8 mouse cellular contexts compared by ENCODE assay signal in genomic region chr2:39004372-39004771, GRCm38 (mm10). TPM values are rescaled to one million over a fixed set of nuclear protein-coding genes. Genes with fewer than 3 reads are reported as not detected.
DNase-seq lines count a peak whose midpoint lies in the region; ATAC-seq and TF ChIP-seq lines count a peak whose summit lies in the region.

No protein-coding gene starts in this region.

- no peak for ATAC-seq in forebrain, embryonic 16.5 days
- ATAC-seq in limb, embryonic 14.5 days (ENCODE audit: low FRiP score, low read depth) = no peak
- ATAC-seq in neural tube, embryonic 12.5 days (ENCODE audit: low FRiP score, low read depth) = peak; percentile 7; the same call in 1 of the 2 replicates

- DNase-seq in liver, adult 2 months (ENCODE audit: extremely low read depth, low read depth, low spot score) = no peak
- DNase-seq in liver = no peak
- peak; percentile 58 for DNase-seq in adipocyte (ENCODE audit: low spot score)
- DNase-seq in limb, embryonic 14.5 days (ENCODE audit: low spot score) = no peak
- DNase-seq in urinary bladder, postnatal 36 days (ENCODE audit: low spot score in 2 of 2) = no peak
- no peak for DNase-seq in gastrocnemius, postnatal 4 days (ENCODE audit: low spot score in 2 of 2)

- under 1% methylated on average over 11 of the region's 11 CpGs for whole genome bisulfite sequencing in liver, adult 2 months
- WGBS in forebrain, embryonic 16.5 days = under 1% methylated on average over 11 of the region's 11 CpGs
- WGBS in limb, embryonic 14.5 days = under 1% methylated on average over 11 of the region's 11 CpGs
- WGBS in neural tube, embryonic 12.5 days = under 1% methylated on average over 11 of the region's 11 CpGs

- 0 out of 2 replicates have a peak, but pooled peaks cover under 1% of the 10 kb centered on the region for H3K79me2 ChIP-seq in liver, adult 2 months (ENCODE audit: control insufficient read depth, insufficient read depth, low read length)

- no peaks in the 10 kb centered on the region for H3K27me3 ChIP-seq in liver, adult 2 months (ENCODE audit: control insufficient read depth, insufficient read depth, low read length)
- no peaks in the 10 kb centered on the region for H3K27me3 ChIP-seq in forebrain, embryonic 16.5 days (replicated peaks; ENCODE audit: control insufficient read depth, insufficient read depth, low read length)
- no peaks in the 10 kb centered on the region for H3K27me3 ChIP-seq in limb, embryonic 14.5 days (ENCODE audit: control insufficient read depth, insufficient read depth, low read length)
- no peaks in the 10 kb centered on the region for H3K27me3 ChIP-seq in neural tube, embryonic 12.5 days (replicated peaks)

- no peak for TF ChIP-seq CTCF in liver, adult 2 months (IDR thresholded peaks at IDR 0.05; ENCODE audit: low read depth, low read length)

- peaks cover 19% of the 10 kb centered on the region for H3K4me1 ChIP-seq in liver, adult 2 months (ENCODE audit: control insufficient read depth, insufficient read depth, low read length)
- peaks cover 41% of the 10 kb centered on the region for H3K4me1 ChIP-seq in forebrain, embryonic 16.5 days (replicated peaks; ENCODE audit: control insufficient read depth, insufficient read depth, low read length)
- H3K4me1 ChIP-seq in limb, embryonic 14.5 days (ENCODE audit: control insufficient read depth, insufficient read depth, low read length) = peaks cover 32% of the 10 kb centered on the region
- peaks cover 37% of the 10 kb centered on the region for H3K4me1 ChIP-seq in neural tube, embryonic 12.5 days

- no peaks in the 10 kb centered on the region for H3K9me3 ChIP-seq in forebrain, embryonic 16.5 days (ENCODE audit: control insufficient read depth, low read length)
- H3K9me3 ChIP-seq in limb, embryonic 14.5 days (ENCODE audit: control insufficient read depth, low read length) = no peaks in the 10 kb centered on the region
- H3K9me3 ChIP-seq in neural tube, embryonic 12.5 days = no peaks in the 10 kb centered on the region

- peak overlapping the region; percentile 77 for H3K4me3 ChIP-seq in liver, adult 2 months (ENCODE audit: insufficient read depth, low read depth, low read length)
- H3K4me3 ChIP-seq in forebrain, embryonic 16.5 days (replicated peaks; ENCODE audit: low read length) = peak overlapping the region; percentile 92
- H3K4me3 ChIP-seq in limb, embryonic 14.5 days (replicated peaks; ENCODE audit: low read length) = peak overlapping the region; percentile 76
- H3K4me3 ChIP-seq in neural tube, embryonic 12.5 days = peak overlapping the region; percentile 60

- no peak for TF ChIP-seq POLR2A in liver, adult 2 months (IDR thresholded peaks at IDR 0.05; ENCODE audit: extremely low read depth, insufficient read depth, low read length)
- no peak for TF ChIP-seq POLR2A in limb, embryonic 14.5 days (IDR thresholded peaks at IDR 0.05; ENCODE audit: borderline replicate concordance, extremely low read depth, insufficient read depth, insufficient read length)

- peak overlapping the region; percentile 76 for H3K9ac ChIP-seq in liver, adult 2 months (ENCODE audit: low read depth, low read length)
- H3K9ac ChIP-seq in forebrain, embryonic 16.5 days (replicated peaks; ENCODE audit: low read depth, low read length) = peak overlapping the region; percentile 82
- peak overlapping the region; percentile 83 for H3K9ac ChIP-seq in limb, embryonic 14.5 days (ENCODE audit: low read depth, low read length, severe bottlenecking)
- peak overlapping the region; percentile 84 for H3K9ac ChIP-seq in neural tube, embryonic 12.5 days

- H3K27ac ChIP-seq in liver, adult 2 months (replicated peaks; ENCODE audit: insufficient read depth, low read depth, low read length) = peak overlapping the region; percentile 3
- H3K27ac ChIP-seq in forebrain, embryonic 16.5 days (ENCODE audit: low read length) = peak overlapping the region; percentile 75
- peak overlapping the region; percentile 77 for H3K27ac ChIP-seq in limb, embryonic 14.5 days (replicated peaks; ENCODE audit: low read depth, low read length)
- no peak overlapping the region for H3K27ac ChIP-seq in neural tube, embryonic 12.5 days

- peak overlapping the region; percentile 83 for H3K4me2 ChIP-seq in forebrain, embryonic 16.5 days (ENCODE audit: low read length)
- H3K4me2 ChIP-seq in limb, embryonic 14.5 days (replicated peaks; ENCODE audit: low read depth, low read length, severe bottlenecking) = peak overlapping the region; percentile 65
- peak overlapping the region; percentile 94 for H3K4me2 ChIP-seq in neural tube, embryonic 12.5 days (replicated peaks)

- H3K36me3 ChIP-seq in liver, adult 2 months (ENCODE audit: control insufficient read depth, insufficient read depth, low read length) = peaks cover 4% of the 10 kb centered on the region; the same call in 1 of the 2 replicates
- peaks cover 18% of the 10 kb centered on the region for H3K36me3 ChIP-seq in forebrain, embryonic 16.5 days (ENCODE audit: control insufficient read depth, insufficient read depth)
- H3K36me3 ChIP-seq in limb, embryonic 14.5 days (ENCODE audit: control insufficient read depth, insufficient read depth, low read length) = peaks cover 45% of the 10 kb centered on the region
- peaks cover 43% of the 10 kb centered on the region for H3K36me3 ChIP-seq in neural tube, embryonic 12.5 days

RNA-seq across cellular contexts. Expression of gene Arpc5l, which starts 0.8 kb away (rescaled TPM):
- total RNA-seq in liver, adult 2 months (2014; rRNA removed) = 41.2 and 45.1 TPM in 2 replicates
- 21.3 and 25.7 TPM in 2 replicates for polyA plus RNA-seq in liver, adult 2 months (2012; rRNA removed)
- 147 and 150 TPM in 2 replicates for polyA plus RNA-seq in forebrain, embryonic 16.5 days (2015; fragmentation: Nextera tagmentation; extraction: Ambion mirVana)
- polyA plus RNA-seq in limb, embryonic 14.5 days (2012; rRNA removed) = 49.8 and 61.7 TPM in 2 replicates
- 116 and 122 TPM in 2 replicates for polyA plus RNA-seq in limb, embryonic 14.5 days (2014; fragmentation: Nextera tagmentation; extraction: Ambion mirVana)
- polyA plus RNA-seq in neural tube, embryonic 12.5 days (2016; fragmentation: Nextera tagmentation; extraction: Ambion mirVana) = 122 and 133 TPM in 2 replicates
- total RNA-seq in gastrocnemius, postnatal 4 days (2021) = 10 to 100 TPM; 46.0 to 51.2 TPM

RNA-seq across cellular contexts. Expression of gene Rpl35, which starts 1.1 kb away (rescaled TPM):
- total RNA-seq in liver, adult 2 months (2014; rRNA removed) = 179 and 183 TPM in 2 replicates
- polyA plus RNA-seq in liver, adult 2 months (2012; rRNA removed) = 56.9 and 60.6 TPM in 2 replicates
- polyA plus RNA-seq in forebrain, embryonic 16.5 days (2015; fragmentation: Nextera tagmentation; extraction: Ambion mirVana) = 587 and 670 TPM in 2 replicates
- 448 and 806 TPM in 2 replicates for polyA plus RNA-seq in limb, embryonic 14.5 days (2012; rRNA removed)
- polyA plus RNA-seq in limb, embryonic 14.5 days (2014; fragmentation: Nextera tagmentation; extraction: Ambion mirVana) = 1,031 and 1,116 TPM in 2 replicates
- 887 and 959 TPM in 2 replicates for polyA plus RNA-seq in neural tube, embryonic 12.5 days (2016; fragmentation: Nextera tagmentation; extraction: Ambion mirVana)
- 100 to 1,000 TPM; 548 to 582 TPM for total RNA-seq in gastrocnemius, postnatal 4 days (2021)

RNA-seq across cellular contexts. Expression of gene Wdr38, which starts 7.1 kb away (rescaled TPM):
- total RNA-seq in liver, adult 2 months (2014; rRNA removed) = 0.55 and 0.67 TPM in 2 replicates
- 0.34 TPM in 2 replicates for polyA plus RNA-seq in liver, adult 2 months (2012; rRNA removed)
- 1.7 and 2.3 TPM in 2 replicates for polyA plus RNA-seq in forebrain, embryonic 16.5 days (2015; fragmentation: Nextera tagmentation; extraction: Ambion mirVana)
- polyA plus RNA-seq in limb, embryonic 14.5 days (2012; rRNA removed) = 0.58 and 0.98 TPM in 2 replicates
- 1.3 TPM in 2 replicates for polyA plus RNA-seq in limb, embryonic 14.5 days (2014; fragmentation: Nextera tagmentation; extraction: Ambion mirVana)
- 1.6 and 2.0 TPM in 2 replicates for polyA plus RNA-seq in neural tube, embryonic 12.5 days (2016; fragmentation: Nextera tagmentation; extraction: Ambion mirVana)
- under 1 TPM; 0.17 to 0.21 TPM for total RNA-seq in gastrocnemius, postnatal 4 days (2021)
